8 mouse cellular contexts compared by ENCODE assay signal in genomic region chr14:40967598-40967900, GRCm38 (mm10). TPM values are rescaled to one million over a fixed set of nuclear protein-coding genes. Genes with fewer than 3 reads are reported as not detected.
DNase-seq lines count a peak whose midpoint lies in the region; ATAC-seq and TF ChIP-seq lines count a peak whose summit lies in the region.

No protein-coding gene starts in this region.

- peak overlapping the region; percentile 74 for H3K9ac ChIP-seq in heart, embryonic 16.5 days (ENCODE audit: low read length)
- peak overlapping the region; percentile 85 for H3K9ac ChIP-seq in ES-E14 (ENCODE audit: insufficient read depth, low read depth, low read length, poor library complexity, severe bottlenecking)
- H3K9ac ChIP-seq in forebrain, embryonic 16.5 days (replicated peaks; ENCODE audit: low read depth, low read length) = peak overlapping the region; percentile 65

- ATAC-seq in heart, embryonic 16.5 days (replicated peaks; ENCODE audit: extremely low read depth, insufficient read depth, low FRiP score) = no peak
- ATAC-seq in forebrain, embryonic 16.5 days = no peak

- 8% methylated on average over 6 of the region's 6 CpGs for WGBS in heart, embryonic 16.5 days
- WGBS in forebrain, embryonic 16.5 days = 3% methylated on average over 6 of the region's 6 CpGs
- 4% methylated on average over 6 of the region's 6 CpGs for WGBS in midbrain, embryonic 10.5 days

- H3K4me2 ChIP-seq in heart, embryonic 16.5 days (ENCODE audit: low read depth, low read length) = peak overlapping the region; percentile 90
- H3K4me2 ChIP-seq in forebrain, embryonic 16.5 days (ENCODE audit: low read length) = peak overlapping the region; percentile 74

- in situ Hi-C loops in ES-E14 (cut with MboI; ENCODE audit: low sequenced_read_pairs in 2 of 2, unreplicated experiment in 2 of 2) = loop anchor here in 1 of 2 experiments (5.0 kb wide), 1 partner anchor 40 kb away; no protein-coding TSS in a partner anchor

- intact Hi-C loops in heart, postnatal 10 days (cut with DNase I) = no loop called here

- no peaks in the 10 kb centered on the region for H3K36me3 ChIP-seq in heart, embryonic 16.5 days (ENCODE audit: control insufficient read depth, insufficient read depth)
- no peaks in the 10 kb centered on the region for H3K36me3 ChIP-seq in ES-E14 (ENCODE audit: control insufficient read depth, insufficient read depth, low read length, poor library complexity, severe bottlenecking)
- no peaks in the 10 kb centered on the region for H3K36me3 ChIP-seq in forebrain, embryonic 16.5 days (ENCODE audit: control insufficient read depth, insufficient read depth)
- no peaks in the 10 kb centered on the region for H3K36me3 ChIP-seq in midbrain, embryonic 10.5 days

- no peak for DNase-seq in heart, postnatal 10 days
- no peak for DNase-seq in ES-E14 (ENCODE audit: low read depth, low spot score)
- no peak for DNase-seq in midbrain, embryonic 10.5 days (ENCODE audit: low spot score)
- DNase-seq in right cerebral cortex, adult 2 months (ENCODE audit: low spot score in 2 of 2) = no peak
- no peak for DNase-seq in adrenal gland, postnatal 10 days
- no peak for DNase-seq in cerebellum, adult 11 months

- no peaks in the 10 kb centered on the region for H3K27me3 ChIP-seq in heart, embryonic 16.5 days (ENCODE audit: control insufficient read depth, insufficient read depth, low read length)
- no peaks in the 10 kb centered on the region for H3K27me3 ChIP-seq in forebrain, embryonic 16.5 days (replicated peaks; ENCODE audit: control insufficient read depth, insufficient read depth, low read length)
- H3K27me3 ChIP-seq in midbrain, embryonic 10.5 days (ENCODE audit: low read depth, poor library complexity, severe bottlenecking) = peaks cover 18% of the 10 kb centered on the region

- no peaks in the 10 kb centered on the region for H3K9me3 ChIP-seq in heart, embryonic 16.5 days (replicated peaks; ENCODE audit: control insufficient read depth, low read length)
- H3K9me3 ChIP-seq in ES-E14 (ENCODE audit: control insufficient read depth, insufficient read depth, low read depth, low read length) = no peaks in the 10 kb centered on the region
- H3K9me3 ChIP-seq in forebrain, embryonic 16.5 days (ENCODE audit: control insufficient read depth, low read length) = no peaks in the 10 kb centered on the region
- H3K9me3 ChIP-seq in midbrain, embryonic 10.5 days (replicated peaks) = no peaks in the 10 kb centered on the region

- H3K27ac ChIP-seq in heart, embryonic 16.5 days (ENCODE audit: low read length) = peak overlapping the region; percentile 88
- H3K27ac ChIP-seq in ES-E14 (ENCODE audit: insufficient read depth, low read depth, low read length, poor library complexity, severe bottlenecking) = peak overlapping the region; percentile 85
- peak overlapping the region; percentile 84 for H3K27ac ChIP-seq in forebrain, embryonic 16.5 days (ENCODE audit: low read length)
- H3K27ac ChIP-seq in midbrain, embryonic 10.5 days (replicated peaks) = peak overlapping the region; percentile 96

- H3K4me1 ChIP-seq in heart, embryonic 16.5 days (ENCODE audit: control insufficient read depth, insufficient read depth, low read length) = peaks cover 29% of the 10 kb centered on the region
- peaks cover 7 to 24% of the 10 kb centered on the region in 2 experiments for H3K4me1 ChIP-seq in ES-E14 (ENCODE audit: control insufficient read depth in 2 of 2, insufficient read depth in 2 of 2, low read length in 2 of 2, poor library complexity in 1 of 2)
- peaks cover 31% of the 10 kb centered on the region for H3K4me1 ChIP-seq in forebrain, embryonic 16.5 days (replicated peaks; ENCODE audit: control insufficient read depth, insufficient read depth, low read length)
- peaks cover 47% of the 10 kb centered on the region for H3K4me1 ChIP-seq in midbrain, embryonic 10.5 days

- H3K4me3 ChIP-seq in heart, embryonic 16.5 days (ENCODE audit: low read length) = peak overlapping the region; percentile 92
- peak overlapping the region; percentile 70 to 95 for H3K4me3 ChIP-seq in ES-E14 (ENCODE audit: insufficient read depth in 1 of 2, low read depth in 1 of 2, low read length in 2 of 2, poor library complexity in 1 of 2, severe bottlenecking in 1 of 2)
- H3K4me3 ChIP-seq in forebrain, embryonic 16.5 days (replicated peaks; ENCODE audit: low read length) = peak overlapping the region; percentile 71
- peak overlapping the region; percentile 91 for H3K4me3 ChIP-seq in midbrain, embryonic 10.5 days

TF ChIP-seq in ES-E14, 5 proteins besides CTCF, POLR2A, EP300 and RAD21:
- TF ChIP-seq HCFC1 (IDR thresholded peaks at IDR 0.05; ENCODE audit: borderline replicate concordance, insufficient read depth, low read length) (no peak), MAFK (IDR thresholded peaks at IDR 0.05; ENCODE audit: insufficient read depth, low read depth, low read length) (no peak), ZNF384 (IDR thresholded peaks at IDR 0.05; ENCODE audit: low read depth, low read length) (no peak), ZC3H11A (IDR thresholded peaks at IDR 0.05; ENCODE audit: borderline replicate concordance, low read depth, low read length) (no peak), CHD2 (IDR thresholded peaks at IDR 0.05; ENCODE audit: low read depth, low read length) (no peak)

RNA-seq across cellular contexts. Expression of gene Tspan14, which starts 0.9 kb away (rescaled TPM):
- 44.4 and 46.1 TPM in 2 replicates for polyA plus RNA-seq in heart, embryonic 16.5 days (2015; fragmentation: Nextera tagmentation; extraction: Ambion mirVana)
- total RNA-seq in heart, postnatal 10 days (2021) = 10 to 100 TPM; 28.1 to 30.4 TPM
- 26.5 and 62.7 TPM in 2 replicates for total RNA-seq in ES-E14 (2012; rRNA removed)
- polyA plus RNA-seq in forebrain, embryonic 16.5 days (2015; fragmentation: Nextera tagmentation; extraction: Ambion mirVana) = 90.0 and 102 TPM in 2 replicates
- 90.6 and 101 TPM in 2 replicates for polyA plus RNA-seq in midbrain, embryonic 10.5 days (2016; fragmentation: Nextera tagmentation; extraction: Ambion mirVana)
- 10 to 100 TPM; 50.0 to 53.8 TPM for total RNA-seq in adrenal gland, postnatal 10 days (2021)

RNA-seq across cellular contexts. Expression of gene Fam213a, which starts 46.0 kb away (rescaled TPM):
- 35.8 and 40.3 TPM in 2 replicates for polyA plus RNA-seq in heart, embryonic 16.5 days (2015; fragmentation: Nextera tagmentation; extraction: Ambion mirVana)
- total RNA-seq in heart, postnatal 10 days (2021) = 10 to 100 TPM; 16.1 to 32.2 TPM
- 13.6 and 16.7 TPM in 2 replicates for total RNA-seq in ES-E14 (2012; rRNA removed)
- 71.5 and 85.2 TPM in 2 replicates for polyA plus RNA-seq in forebrain, embryonic 16.5 days (2015; fragmentation: Nextera tagmentation; extraction: Ambion mirVana)
- polyA plus RNA-seq in midbrain, embryonic 10.5 days (2016; fragmentation: Nextera tagmentation; extraction: Ambion mirVana) = 45.4 and 46.5 TPM in 2 replicates
- total RNA-seq in adrenal gland, postnatal 10 days (2021) = 100 to 1,000 TPM; 230 to 232 TPM

Comparison
In these comparisons a context has a peak if more than half of its experiments do, and no peak if none do; other contexts are left out.
1. RNA of gene Fam213a, which starts 46.0 kb away (total RNA-seq): 230 to 232 TPM in adrenal gland, postnatal 10 days; 16.1 to 32.2 TPM in heart, postnatal 10 days and 13.6 to 16.7 TPM in ES-E14; every median in the first group is over 4 times any median in the second.
2. Peak in every context shown above with its lines, with median percentiles within 50 percentile points of each other: H3K27ac ChIP-seq, H3K4me3 ChIP-seq and H3K9ac ChIP-seq.